Mouse (Mus musculus): ENCODE results near the gene Smarcb1. TPM values are rescaled to one million over a fixed set of nuclear protein-coding genes. Genes with fewer than 3 reads are reported as not detected.
A peak's percentile ranks its signal among the peaks of the same experiment; 100 is the strongest.
"Not testable (repeated sequence)": the region's sequence is repeated elsewhere in the genome, so short reads cannot be mapped to it uniquely, and the experiment has no call there.

Gene Smarcb1
- polyA plus RNA-seq, 1 experiment from 2014 or later: 295 TPM

- no peaks in the 10 kb centered on the region for H3K36me3 ChIP-seq (ENCODE audit: control insufficient read depth, insufficient read depth, low read length)
- WGBS: 60% methylated on average over 8 of the region's 8 CpGs
- DNase-seq (ENCODE audit: low spot score) (no peak), ATAC-seq (replicated peaks; ENCODE audit: low FRiP score) (no peak)
- peaks cover 4% of the 10 kb centered on the region; the same call in 1 of the 2 replicates for H3K4me1 ChIP-seq (replicated peaks; ENCODE audit: control insufficient read depth, insufficient read depth, low read length)
- H3K9ac ChIP-seq (ENCODE audit: low read length): no peak overlapping the region
- no peaks in the 10 kb centered on the region for H3K9me3 ChIP-seq (ENCODE audit: control insufficient read depth, low read length)
- H3K4me2 ChIP-seq (ENCODE audit: low read depth, low read length, severe bottlenecking): no peak overlapping the region
- H3K4me3 ChIP-seq (ENCODE audit: low read depth, low read length): no peak overlapping the region
- no peaks in the 10 kb centered on the region for H3K27me3 ChIP-seq (ENCODE audit: control insufficient read depth, insufficient read depth, low read length)
- H3K27ac ChIP-seq (ENCODE audit: low read depth, low read length): no peak overlapping the region
These were observed 31.8 kb downstream of the Smarcb1 start for GRCm38 (mm10) chr10:75889406-75890153.

GRCm38 (mm10) chr10:75887504-75887903 lies 33.9 kb downstream of the Smarcb1 start:
- H3K4me3 ChIP-seq (ENCODE audit: low read depth, low read length); H3K9ac ChIP-seq (ENCODE audit: low read length); ATAC-seq (replicated peaks; ENCODE audit: low FRiP score); H3K27me3 ChIP-seq (ENCODE audit: control insufficient read depth, insufficient read depth, low read length); H3K36me3 ChIP-seq (ENCODE audit: control insufficient read depth, insufficient read depth, low read length); DNase-seq (ENCODE audit: low spot score); H3K9me3 ChIP-seq (ENCODE audit: control insufficient read depth, low read length); H3K4me1 ChIP-seq (replicated peaks; ENCODE audit: control insufficient read depth, insufficient read depth, low read length); H3K27ac ChIP-seq (ENCODE audit: low read depth, low read length); H3K4me2 ChIP-seq (ENCODE audit: low read depth, low read length, severe bottlenecking): not testable (repeated sequence)
- 88% methylated on average over 5 of the region's 5 CpGs for WGBS

GRCm38 (mm10) chr10:75884742-75885141 lies 36.7 kb downstream of the Smarcb1 start:
- no peak overlapping the region for H3K9ac ChIP-seq (ENCODE audit: low read length)
- peaks cover 10% of the 10 kb centered on the region; the same call in 1 of the 2 replicates for H3K4me1 ChIP-seq (replicated peaks; ENCODE audit: control insufficient read depth, insufficient read depth, low read length)
- H3K36me3 ChIP-seq (ENCODE audit: control insufficient read depth, insufficient read depth, low read length): no peaks in the 10 kb centered on the region
- H3K4me3 ChIP-seq (ENCODE audit: low read depth, low read length): no peak overlapping the region
- WGBS: 93% methylated on average over 8 of the region's 8 CpGs
- H3K27ac ChIP-seq (ENCODE audit: low read depth, low read length): no peak overlapping the region
- ATAC-seq (replicated peaks; ENCODE audit: low FRiP score): no peak
- no peaks in the 10 kb centered on the region for H3K27me3 ChIP-seq (ENCODE audit: control insufficient read depth, insufficient read depth, low read length)
- H3K9me3 ChIP-seq (ENCODE audit: control insufficient read depth, low read length): no peaks in the 10 kb centered on the region
- DNase-seq (ENCODE audit: low spot score): no peak
- no peak overlapping the region for H3K4me2 ChIP-seq (ENCODE audit: low read depth, low read length, severe bottlenecking)

- 1% methylated on average over 10 of the region's 10 CpGs for WGBS
- Histone ChIP-seq H3K4me2 (ENCODE audit: low read depth, low read length, severe bottlenecking) (peak overlapping the region; percentile 16; the same call in 1 of the 2 replicates), H3K27ac (ENCODE audit: low read depth, low read length) (no peak overlapping the region), H3K9ac (ENCODE audit: low read length) (no peak overlapping the region), H3K27me3 (ENCODE audit: control insufficient read depth, insufficient read depth, low read length) (no peaks in the 10 kb centered on the region), H3K36me3 (ENCODE audit: control insufficient read depth, insufficient read depth, low read length) (no peaks in the 10 kb centered on the region), H3K9me3 (ENCODE audit: control insufficient read depth, low read length) (no peaks in the 10 kb centered on the region), H3K4me3 (ENCODE audit: low read depth, low read length) (no peak overlapping the region), H3K4me1 (replicated peaks; ENCODE audit: control insufficient read depth, insufficient read depth, low read length) (peaks cover 10% of the 10 kb centered on the region; the same call in 1 of the 2 replicates)
- peak; percentile 84 for ATAC-seq (replicated peaks; ENCODE audit: low FRiP score)
- DNase-seq (ENCODE audit: low spot score): peak; percentile 86
These were observed 38.2 kb downstream of the Smarcb1 start for GRCm38 (mm10) chr10:75883232-75883552.

- H3K36me3 ChIP-seq (ENCODE audit: control insufficient read depth, insufficient read depth, low read length): no peaks in the 10 kb centered on the region
- peak; percentile 60 for ATAC-seq (replicated peaks; ENCODE audit: low FRiP score)
- no peaks in the 10 kb centered on the region for H3K27me3 ChIP-seq (ENCODE audit: control insufficient read depth, insufficient read depth, low read length)
- peaks cover 10% of the 10 kb centered on the region; the same call in 1 of the 2 replicates for H3K4me1 ChIP-seq (replicated peaks; ENCODE audit: control insufficient read depth, insufficient read depth, low read length)
- peak; percentile 58 for DNase-seq (ENCODE audit: low spot score)
- WGBS: 2% methylated on average over 15 of the region's 15 CpGs
- H3K9me3 ChIP-seq (ENCODE audit: control insufficient read depth, low read length): no peaks in the 10 kb centered on the region
- peak overlapping the region; percentile 21; the same call in 1 of the 2 replicates for H3K4me2 ChIP-seq (ENCODE audit: low read depth, low read length, severe bottlenecking)
- H3K4me3 ChIP-seq (ENCODE audit: low read depth, low read length): no peak overlapping the region
- no peak overlapping the region for H3K27ac ChIP-seq (ENCODE audit: low read depth, low read length)
- H3K9ac ChIP-seq (ENCODE audit: low read length): no peak overlapping the region
These were observed 38.8 kb downstream of the Smarcb1 start for GRCm38 (mm10) chr10:75882433-75883231.

GRCm38 (mm10) chr10:75881578-75882432 lies 39.6 kb downstream of the Smarcb1 start:
- no peak overlapping the region for H3K9ac ChIP-seq (ENCODE audit: low read length)
- H3K36me3 ChIP-seq (ENCODE audit: control insufficient read depth, insufficient read depth, low read length): no peaks in the 10 kb centered on the region
- H3K4me3 ChIP-seq (ENCODE audit: low read depth, low read length): no peak overlapping the region
- peaks cover 10% of the 10 kb centered on the region; the same call in 1 of the 2 replicates for H3K4me1 ChIP-seq (replicated peaks; ENCODE audit: control insufficient read depth, insufficient read depth, low read length)
- 13% methylated on average over 20 of the region's 20 CpGs for WGBS
- H3K4me2 ChIP-seq (ENCODE audit: low read depth, low read length, severe bottlenecking): peak overlapping the region; percentile 21
- H3K27me3 ChIP-seq (ENCODE audit: control insufficient read depth, insufficient read depth, low read length): no peaks in the 10 kb centered on the region
- ATAC-seq (replicated peaks; ENCODE audit: low FRiP score) (peak; percentile 32), DNase-seq (ENCODE audit: low spot score) (no peak)
- no peaks in the 10 kb centered on the region for H3K9me3 ChIP-seq (ENCODE audit: control insufficient read depth, low read length)
- no peak overlapping the region for H3K27ac ChIP-seq (ENCODE audit: low read depth, low read length)

GRCm38 (mm10) chr10:75880771-75881577 lies 40.4 kb downstream of the Smarcb1 start:
- 69% methylated on average over 6 of the region's 6 CpGs for WGBS
- Histone ChIP-seq H3K4me3 (ENCODE audit: low read depth, low read length) (no peak overlapping the region), H3K36me3 (ENCODE audit: control insufficient read depth, insufficient read depth, low read length) (no peaks in the 10 kb centered on the region), H3K9ac (ENCODE audit: low read length) (no peak overlapping the region), H3K4me1 (replicated peaks; ENCODE audit: control insufficient read depth, insufficient read depth, low read length) (peaks cover 10% of the 10 kb centered on the region; the same call in 1 of the 2 replicates), H3K27me3 (ENCODE audit: control insufficient read depth, insufficient read depth, low read length) (no peaks in the 10 kb centered on the region), H3K27ac (ENCODE audit: low read depth, low read length) (no peak overlapping the region), H3K9me3 (ENCODE audit: control insufficient read depth, low read length) (no peaks in the 10 kb centered on the region), H3K4me2 (ENCODE audit: low read depth, low read length, severe bottlenecking) (no peak overlapping the region)
- no peak for DNase-seq (ENCODE audit: low spot score)
- ATAC-seq (replicated peaks; ENCODE audit: low FRiP score): no peak
